Mouse (Mus musculus) liver, embryonic 16.5 days (tissue): ENCODE data around the gene Ehbp1l1. TPM values are rescaled to one million over a fixed set of nuclear protein-coding genes. Genes with fewer than 3 reads are reported as not detected.

Source experiments
- ATAC-seq: fragments of 200-750 bp; cut with Nextera tagmentation; 2 replicates; pipeline ENCODE4 v1.8.0; 2017; ENCODE audit warnings: low read depth, mild to moderate bottlenecking, moderate number of reproducible peaks, moderate library complexity
- H3K27ac ChIP-seq: fragments of 300-500 bp; sonication (generic); 2 replicates; pipeline ENCODE4 v1.5.1; 2014; ENCODE audit warnings: mild to moderate bottlenecking, low read length
- H3K27me3 ChIP-seq: fragments of 300-500 bp; sonication (generic); 2 replicates; pipeline ENCODE4 v1.6.1; 2014; ENCODE audit warnings: low read depth, low read length, mixed read lengths; ENCODE audit not compliant: control insufficient read depth, insufficient read depth
- H3K36me3 ChIP-seq: fragments of 300-500 bp; sonication (generic); 2 replicates; pipeline ENCODE4 v1.6.1; 2014; ENCODE audit warnings: mild to moderate bottlenecking; ENCODE audit not compliant: control insufficient read depth, insufficient read depth
- H3K4me1 ChIP-seq: fragments of 300-500 bp; sonication (generic); 2 replicates; pipeline ENCODE4 v1.6.1; 2014; ENCODE audit warnings: low read depth, low read length, mixed read lengths; ENCODE audit not compliant: control insufficient read depth
- H3K4me2 ChIP-seq: fragments of 300-500 bp; sonication (generic); 2 replicates; pipeline ENCODE4 v1.6.1; 2014; ENCODE audit warnings: low read depth, low read length, mixed read lengths
- H3K4me3 ChIP-seq: fragments of 300-500 bp; sonication (generic); 2 replicates; pipeline ENCODE4 v1.5.1; 2014; ENCODE audit warnings: low read depth, mild to moderate bottlenecking, low read length
- H3K9ac ChIP-seq: fragments of 300-500 bp; sonication (generic); 2 replicates; pipeline ENCODE4 v1.6.1; 2014; ENCODE audit warnings: low read depth, low read length
- H3K9me3 ChIP-seq: fragments of 300-500 bp; sonication (generic); replicated peaks from 2 replicates; pipeline ENCODE4 v1.6.1; 2016; ENCODE audit warnings: low read length; ENCODE audit not compliant: control insufficient read depth
- WGBS: fragments of 180-500 bp; shearing (Covaris S2); extraction: QIAGEN DNeasy Blood & Tissue Kit; methylation state at CpG from one replicate; pipeline ENCODE4 v1.1.7; 2014; ENCODE audit not compliant: insufficient replicate concordance; 5-methylcytosine and 5-hydroxymethylcytosine counted together
- polyA plus RNA-seq: library from polyadenylated mRNA; unstranded; fragments of >200 nt; fragmentation: Nextera tagmentation; extraction: Ambion mirVana; gene quantifications from 2 replicates; pipeline ENCODE4 v1.2.1, GENCODE M21; 2015

Gene Ehbp1l1
- polyA plus RNA-seq, 1 experiment from 2014 or later = 105 TPM

GRCm38 (mm10) chr19:5716955-5717354 lies 9.2 kb downstream of the Ehbp1l1 start:
- no peak overlapping the region for H3K9ac ChIP-seq
- H3K36me3 ChIP-seq = peaks cover 93% of the 10 kb centered on the region
- peaks cover 74% of the 10 kb centered on the region for H3K4me1 ChIP-seq
- no peak overlapping the region for H3K4me2 ChIP-seq
- H3K27ac ChIP-seq = no peak overlapping the region
- H3K9me3 ChIP-seq = no peaks in the 10 kb centered on the region
- WGBS = 86% methylated on average over 10 of the region's 10 CpGs
- H3K27me3 ChIP-seq = no peaks in the 10 kb centered on the region
- no peak for ATAC-seq
- H3K4me3 ChIP-seq = no peak overlapping the region

GRCm38 (mm10) chr19:5715793-5716688 lies 10.1 kb downstream of the Ehbp1l1 start:
- peaks cover 71% of the 10 kb centered on the region for H3K4me1 ChIP-seq

GRCm38 (mm10) chr19:5713730-5714129 lies 12.4 kb downstream of the Ehbp1l1 start:
- ATAC-seq = peak; percentile 60
- peak overlapping the region; percentile 13 for H3K4me2 ChIP-seq
- peaks cover 90% of the 10 kb centered on the region for H3K36me3 ChIP-seq
- peak overlapping the region; percentile 36 for H3K27ac ChIP-seq
- H3K4me1 ChIP-seq = peaks cover 56% of the 10 kb centered on the region
- H3K9ac ChIP-seq = peak overlapping the region; percentile 23; the same call in 1 of the 2 replicates
- no peaks in the 10 kb centered on the region for H3K9me3 ChIP-seq
- H3K27me3 ChIP-seq = no peaks in the 10 kb centered on the region
- 0 out of 2 replicates have a peak overlapping the region, but pooled peaks have one; percentile 11 for H3K4me3 ChIP-seq
- 28% methylated on average over 2 of the region's 2 CpGs for WGBS

More at GRCm38 (mm10) chr19:5715793-5716688, 10.1 kb downstream of the Ehbp1l1 start:
- ATAC-seq = peak; percentile 53
- Histone ChIP-seq H3K4me2 (0 out of 2 replicates have a peak overlapping the region, but pooled peaks have one; percentile 2), H3K9me3 (no peaks in the 10 kb centered on the region), H3K27ac (no peak overlapping the region; the same call in 1 of the 2 replicates), H3K9ac (no peak overlapping the region), H3K4me3 (no peak overlapping the region), H3K27me3 (no peaks in the 10 kb centered on the region), H3K36me3 (peaks cover 91% of the 10 kb centered on the region)
- 70% methylated on average over 43 of the region's 43 CpGs for WGBS

GRCm38 (mm10) chr19:5713255-5713654 lies 12.9 kb downstream of the Ehbp1l1 start:
- Histone ChIP-seq H3K27me3 (no peaks in the 10 kb centered on the region), H3K4me2 (peak overlapping the region; percentile 13), H3K4me1 (peaks cover 56% of the 10 kb centered on the region), H3K36me3 (peaks cover 91% of the 10 kb centered on the region), H3K4me3 (0 out of 2 replicates have a peak overlapping the region, but pooled peaks have one; percentile 11), H3K9ac (no peak overlapping the region), H3K27ac (peak overlapping the region; percentile 36), H3K9me3 (no peaks in the 10 kb centered on the region)
- ATAC-seq = no peak
- 54% methylated on average over 5 of the region's 5 CpGs for WGBS

GRCm38 (mm10) chr19:5711907-5712460 lies 14.1 kb downstream of the Ehbp1l1 start:
- Histone ChIP-seq H3K4me3 (no peak overlapping the region), H3K9me3 (no peaks in the 10 kb centered on the region), H3K9ac (no peak overlapping the region), H3K4me1 (peaks cover 48% of the 10 kb centered on the region), H3K4me2 (no peak overlapping the region), H3K27me3 (no peaks in the 10 kb centered on the region), H3K36me3 (peaks cover 89% of the 10 kb centered on the region), H3K27ac (0 out of 2 replicates have a peak overlapping the region, but pooled peaks have one; percentile 24)
- 76% methylated on average over 14 of the region's 14 CpGs for WGBS
- ATAC-seq = no peak

- Histone ChIP-seq H3K4me2 (no peak overlapping the region), H3K27me3 (no peaks in the 10 kb centered on the region), H3K4me3 (no peak overlapping the region), H3K27ac (no peak overlapping the region), H3K9me3 (no peaks in the 10 kb centered on the region), H3K9ac (no peak overlapping the region), H3K4me1 (peaks cover 43% of the 10 kb centered on the region), H3K36me3 (peaks cover 89% of the 10 kb centered on the region)
- ATAC-seq = no peak
- WGBS = 48% methylated on average over 3 of the region's 3 CpGs
Observed at GRCm38 (mm10) chr19:5711218-5711617, 14.9 kb downstream of the Ehbp1l1 start.

- no peak for ATAC-seq
- H3K4me3 ChIP-seq = no peak overlapping the region
- H3K4me1 ChIP-seq = peaks cover 43% of the 10 kb centered on the region
- peaks cover 89% of the 10 kb centered on the region for H3K36me3 ChIP-seq
- WGBS = 94% methylated on average over 8 of the region's 8 CpGs
- H3K9ac ChIP-seq = no peak overlapping the region
- H3K27me3 ChIP-seq = no peaks in the 10 kb centered on the region
- H3K4me2 ChIP-seq = no peak overlapping the region
- no peaks in the 10 kb centered on the region for H3K9me3 ChIP-seq
- H3K27ac ChIP-seq = no peak overlapping the region
Observed at GRCm38 (mm10) chr19:5710581-5710980, 15.5 kb downstream of the Ehbp1l1 start.

GRCm38 (mm10) chr19:5710068-5710467 lies 16.0 kb downstream of the Ehbp1l1 start:
- Histone ChIP-seq H3K9ac (no peak overlapping the region), H3K9me3 (no peaks in the 10 kb centered on the region), H3K4me1 (peaks cover 44% of the 10 kb centered on the region), H3K4me2 (no peak overlapping the region), H3K27me3 (no peaks in the 10 kb centered on the region), H3K27ac (no peak overlapping the region), H3K4me3 (no peak overlapping the region), H3K36me3 (peaks cover 86% of the 10 kb centered on the region)
- WGBS = 97% methylated on average over 6 of the region's 6 CpGs
- ATAC-seq = no peak
